Mouse (Mus musculus) liver, embryonic 12.5 days (tissue): ENCODE measurements around the gene Adig. TPM values are rescaled to one million over a fixed set of nuclear protein-coding genes. Genes with fewer than 3 reads are reported as not detected.

Experiments
- ATAC-seq: fragments of 200-750 bp; cut with Nextera tagmentation; 2 replicates; pipeline ENCODE4 v1.8.0; 2017; ENCODE audit warnings: moderate number of reproducible peaks, mild to moderate bottlenecking, moderate library complexity
- H3K27ac ChIP-seq: fragments of 300-500 bp; sonication (generic); 2 replicates; pipeline ENCODE4 v1.5.1; 2016; ENCODE audit warnings: mild to moderate bottlenecking
- H3K27me3 ChIP-seq: fragments of 300-500 bp; sonication (generic); replicated peaks from 2 replicates; pipeline ENCODE4 v1.6.1; 2016; ENCODE audit warnings: mild to moderate bottlenecking, moderate library complexity
- H3K36me3 ChIP-seq: fragments of 300-500 bp; sonication (generic); 2 replicates; pipeline ENCODE4 v1.6.1; 2016; ENCODE audit warnings: mild to moderate bottlenecking, moderate library complexity
- H3K4me1 ChIP-seq: fragments of 300-500 bp; sonication (generic); 2 replicates; pipeline ENCODE4 v1.6.1; 2016
- H3K4me2 ChIP-seq: fragments of 300-500 bp; sonication (generic); 2 replicates; pipeline ENCODE4 v1.6.1; 2016; ENCODE audit warnings: mild to moderate bottlenecking, moderate library complexity
- H3K4me3 ChIP-seq: fragments of 300-500 bp; sonication (generic); 2 replicates; pipeline ENCODE4 v1.5.1; 2016; ENCODE audit warnings: mild to moderate bottlenecking, moderate library complexity
- H3K9ac ChIP-seq: fragments of 300-500 bp; sonication (generic); 2 replicates; pipeline ENCODE4 v1.6.1; 2016; ENCODE audit warnings: mild to moderate bottlenecking, moderate library complexity
- H3K9me3 ChIP-seq: fragments of 300-500 bp; sonication (generic); replicated peaks from 2 replicates; pipeline ENCODE4 v1.6.1; 2016; ENCODE audit warnings: mild to moderate bottlenecking, moderate library complexity
- WGBS: fragments of 180-500 bp; shearing (Covaris S2); methylation state at CpG from one replicate; pipeline ENCODE4 v1.1.7; 2016; ENCODE audit not compliant: insufficient replicate concordance; 5-methylcytosine and 5-hydroxymethylcytosine counted together
- polyA plus RNA-seq: library from polyadenylated mRNA; unstranded; fragments of >200 nt; fragmentation: Nextera tagmentation; extraction: Ambion mirVana; gene quantifications from 2 replicates; pipeline ENCODE4 v1.2.1, GENCODE M21; 2016

Adig gene
- not detected in 2 replicates for polyA plus RNA-seq

- 62% methylated on average over 11 of the region's 11 CpGs for WGBS
- no peak for ATAC-seq
- Histone ChIP-seq H3K4me1 (no peaks in the 10 kb centered on the region), H3K36me3 (peaks cover 18% of the 10 kb centered on the region), H3K4me2 (no peak within 1 kb of the TSS), H3K4me3 (no peak within 1 kb of the TSS), H3K9me3 (no peaks in the 10 kb centered on the region), H3K27ac (no peak within 1 kb of the TSS), H3K27me3 (no peaks in the 10 kb centered on the region), H3K9ac (no peak within 1 kb of the TSS)
These were observed at the start of gene Adig for GRCm38 (mm10) chr2:158501836-158502812. Gene Adig (plus strand): TSS chr2:158502612.

GRCm38 (mm10) chr2:158456451-158456850, 46.0 kb upstream of the Adig start:
- Histone ChIP-seq H3K4me1 (no peaks in the 10 kb centered on the region), H3K27me3 (no peaks in the 10 kb centered on the region), H3K27ac (no peak overlapping the region), H3K4me2 (no peak overlapping the region), H3K4me3 (no peak overlapping the region), H3K9me3 (no peaks in the 10 kb centered on the region), H3K36me3 (peaks cover 80% of the 10 kb centered on the region), H3K9ac (no peak overlapping the region)
- WGBS, result 78% methylated on average over 4 of the region's 4 CpGs
- ATAC-seq, result no peak

- 76% methylated on average over 1 of the region's 1 CpGs for WGBS
- no peaks in the 10 kb centered on the region for H3K4me1 ChIP-seq
- H3K27me3 ChIP-seq, result no peaks in the 10 kb centered on the region
- H3K4me2 ChIP-seq, result no peak overlapping the region
- no peaks in the 10 kb centered on the region for H3K9me3 ChIP-seq
- no peak overlapping the region for H3K27ac ChIP-seq
- no peak overlapping the region for H3K9ac ChIP-seq
- H3K36me3 ChIP-seq, result peaks cover 80% of the 10 kb centered on the region
- no peak for ATAC-seq
- H3K4me3 ChIP-seq, result no peak overlapping the region
These were observed 44.8 kb upstream of the Adig start for GRCm38 (mm10) chr2:158457610-158458009.

DNA sequence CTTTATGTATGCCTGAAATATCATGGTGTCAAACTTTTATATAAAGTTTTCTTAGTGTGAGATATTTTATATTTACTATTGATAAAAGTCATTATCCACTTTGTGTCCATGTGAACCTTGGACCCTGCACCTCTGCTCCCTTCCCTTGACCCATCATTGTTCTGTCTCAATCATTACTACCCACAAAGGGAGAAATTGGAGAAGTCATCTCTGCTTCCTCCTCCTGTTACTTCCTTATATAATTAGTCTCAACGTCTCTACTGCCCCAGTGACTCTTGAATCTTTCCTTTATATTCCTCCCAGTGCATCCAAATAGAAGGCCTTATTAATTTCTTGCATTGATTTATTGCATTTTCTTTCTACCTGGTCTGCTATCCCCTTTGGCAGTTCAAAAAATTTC, 40.0 kb upstream of the Adig start:
- Histone ChIP-seq H3K27ac (no peak overlapping the region), H3K9ac (no peak overlapping the region), H3K36me3 (peaks cover 86% of the 10 kb centered on the region), H3K4me3 (no peak overlapping the region), H3K4me1 (no peaks in the 10 kb centered on the region), H3K4me2 (no peak overlapping the region), H3K9me3 (no peaks in the 10 kb centered on the region), H3K27me3 (no peaks in the 10 kb centered on the region)
- no peak for ATAC-seq
- 35% methylated on average over 1 of the region's 1 CpGs for WGBS

- Histone ChIP-seq H3K27me3 (no peaks in the 10 kb centered on the region), H3K4me2 (no peak overlapping the region), H3K27ac (no peak overlapping the region), H3K9ac (no peak overlapping the region), H3K36me3 (peaks cover 69% of the 10 kb centered on the region), H3K4me3 (no peak overlapping the region), H3K4me1 (no peaks in the 10 kb centered on the region), H3K9me3 (no peaks in the 10 kb centered on the region)
- no peak for ATAC-seq
- WGBS, result 88% methylated on average over 1 of the region's 1 CpGs
These were observed 28.3 kb upstream of the Adig start for GRCm38 (mm10) chr2:158474159-158474558.

DNA sequence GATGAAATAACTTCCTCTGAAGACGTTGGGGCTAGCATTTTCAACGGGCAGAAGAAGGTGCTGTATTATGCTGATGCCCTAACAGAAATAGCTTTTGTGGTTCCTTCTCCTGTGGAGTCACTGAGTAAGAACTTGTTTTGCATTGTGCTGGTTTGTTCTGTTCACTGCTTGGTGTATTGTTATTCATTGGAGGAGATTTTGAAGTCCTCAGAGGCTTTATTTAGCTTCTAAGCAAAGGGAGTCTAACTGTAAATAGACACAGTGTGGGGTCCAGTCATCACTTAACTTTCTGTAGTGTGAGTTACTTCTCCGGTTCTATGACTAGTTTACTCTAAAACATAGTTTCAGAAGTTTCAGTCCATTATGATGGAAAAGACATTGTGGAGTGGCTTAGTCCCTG, 24.8 kb upstream of the Adig start:
- Histone ChIP-seq H3K4me1 (no peaks in the 10 kb centered on the region), H3K4me2 (no peak overlapping the region), H3K36me3 (peaks cover 79% of the 10 kb centered on the region), H3K4me3 (no peak overlapping the region), H3K27ac (no peak overlapping the region), H3K27me3 (no peaks in the 10 kb centered on the region), H3K9ac (no peak overlapping the region), H3K9me3 (no peaks in the 10 kb centered on the region)
- no peak for ATAC-seq
- 77% methylated on average over 3 of the region's 3 CpGs for WGBS

- Histone ChIP-seq H3K4me2 (no peak overlapping the region), H3K36me3 (peaks cover 53% of the 10 kb centered on the region), H3K9ac (no peak overlapping the region), H3K27ac (no peak overlapping the region), H3K27me3 (no peaks in the 10 kb centered on the region), H3K4me3 (no peak overlapping the region), H3K4me1 (no peaks in the 10 kb centered on the region), H3K9me3 (no peaks in the 10 kb centered on the region)
- ATAC-seq, result no peak
- WGBS, result 64% methylated on average over 5 of the region's 5 CpGs
These were observed 4.0 kb upstream of the Adig start for GRCm38 (mm10) chr2:158498457-158498856.

DNA sequence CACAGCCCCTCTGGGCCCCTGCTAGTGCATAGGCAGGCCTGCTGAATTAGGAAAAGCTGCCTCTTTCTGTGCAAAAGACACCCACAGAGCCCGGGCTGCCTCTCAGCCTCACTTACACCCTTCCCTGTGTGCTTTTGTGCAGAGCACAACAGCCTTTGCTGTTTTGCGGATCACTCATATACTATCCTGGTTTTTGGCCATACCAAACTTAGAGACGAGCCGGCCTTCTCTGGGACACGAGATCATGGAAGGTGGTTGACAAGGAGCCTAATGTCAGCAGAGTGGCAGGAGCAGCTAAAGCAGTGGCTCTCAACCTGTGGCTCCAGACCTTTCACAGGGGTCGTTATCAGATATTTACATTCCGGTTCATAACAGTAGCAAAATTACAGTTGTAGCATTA, 814 bp downstream of the Adig start:
- peaks cover 8% of the 10 kb centered on the region; the same call in 1 of the 2 replicates for H3K36me3 ChIP-seq
- no peak overlapping the region for H3K9ac ChIP-seq
- no peak overlapping the region for H3K27ac ChIP-seq
- no peaks in the 10 kb centered on the region for H3K9me3 ChIP-seq
- H3K4me3 ChIP-seq, result no peak overlapping the region
- no peak for ATAC-seq
- H3K4me1 ChIP-seq, result no peaks in the 10 kb centered on the region
- no peaks in the 10 kb centered on the region for H3K27me3 ChIP-seq
- no peak overlapping the region for H3K4me2 ChIP-seq
- WGBS, result 75% methylated on average over 7 of the region's 7 CpGs

- H3K4me3 ChIP-seq, result no peak overlapping the region
These were observed 1.3 kb downstream of the Adig start for GRCm38 (mm10) chr2:158503671-158504070.

DNA sequence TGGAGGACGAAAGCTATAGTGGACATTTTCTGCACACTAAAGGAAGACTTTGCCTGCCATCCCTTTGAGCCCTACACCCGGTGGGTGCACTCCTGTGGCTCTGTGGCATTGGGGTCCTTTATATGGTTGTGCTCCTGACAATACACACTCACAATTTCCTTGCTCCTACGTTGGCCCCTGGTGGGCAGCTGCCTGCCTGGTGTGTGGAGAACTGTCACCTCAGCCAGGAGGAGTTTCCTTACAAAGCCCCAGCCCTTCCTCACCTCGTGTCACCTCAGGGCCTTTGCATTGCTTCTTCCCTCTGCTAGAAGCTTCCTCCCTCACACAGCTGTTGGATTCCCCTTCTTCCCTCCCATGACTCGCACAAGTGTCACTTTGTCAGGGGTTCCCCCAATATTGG, 4.1 kb downstream of the Adig start:
- H3K27me3 ChIP-seq, result no peaks in the 10 kb centered on the region
- no peak overlapping the region for H3K27ac ChIP-seq
- H3K4me2 ChIP-seq, result no peak overlapping the region
- no peaks in the 10 kb centered on the region for H3K9me3 ChIP-seq
- H3K9ac ChIP-seq, result no peak overlapping the region
- 57% methylated on average over 5 of the region's 5 CpGs for WGBS
- H3K4me3 ChIP-seq, result no peak overlapping the region
- no peaks in the 10 kb centered on the region for H3K36me3 ChIP-seq
- no peak for ATAC-seq
- H3K4me1 ChIP-seq, result no peaks in the 10 kb centered on the region

More at GRCm38 (mm10) chr2:158503671-158504070, 1.3 kb downstream of the Adig start:
- no peak for ATAC-seq
- no peaks in the 10 kb centered on the region for H3K4me1 ChIP-seq
- peaks cover 5% of the 10 kb centered on the region; the same call in 1 of the 2 replicates for H3K36me3 ChIP-seq
- no peaks in the 10 kb centered on the region for H3K9me3 ChIP-seq
- no peak overlapping the region for H3K4me2 ChIP-seq
- H3K27me3 ChIP-seq, result no peaks in the 10 kb centered on the region
- WGBS, result 71% methylated on average over 4 of the region's 4 CpGs
- no peak overlapping the region for H3K27ac ChIP-seq
- H3K9ac ChIP-seq, result no peak overlapping the region

DNA sequence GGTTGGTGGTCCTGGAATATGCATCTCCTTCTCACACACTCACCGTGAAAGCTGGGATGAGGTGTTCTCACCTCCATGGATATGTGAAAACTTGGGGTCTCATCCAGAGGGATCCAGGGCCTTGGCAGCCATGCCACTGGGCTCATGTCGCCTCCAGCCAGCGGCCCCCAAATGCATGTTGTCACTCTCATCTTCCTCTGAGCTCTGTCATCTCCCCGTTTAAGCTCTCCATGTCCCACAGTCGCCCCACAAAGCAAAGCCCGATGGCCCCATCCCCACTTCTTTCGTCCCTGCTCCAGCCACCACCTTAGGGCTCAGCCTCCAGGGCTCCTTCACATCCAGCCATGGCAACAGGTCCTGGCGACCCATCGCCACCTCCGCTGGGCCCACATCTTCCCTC, 4.6 kb downstream of the Adig start:
- H3K9ac ChIP-seq, result no peak overlapping the region

DNA sequence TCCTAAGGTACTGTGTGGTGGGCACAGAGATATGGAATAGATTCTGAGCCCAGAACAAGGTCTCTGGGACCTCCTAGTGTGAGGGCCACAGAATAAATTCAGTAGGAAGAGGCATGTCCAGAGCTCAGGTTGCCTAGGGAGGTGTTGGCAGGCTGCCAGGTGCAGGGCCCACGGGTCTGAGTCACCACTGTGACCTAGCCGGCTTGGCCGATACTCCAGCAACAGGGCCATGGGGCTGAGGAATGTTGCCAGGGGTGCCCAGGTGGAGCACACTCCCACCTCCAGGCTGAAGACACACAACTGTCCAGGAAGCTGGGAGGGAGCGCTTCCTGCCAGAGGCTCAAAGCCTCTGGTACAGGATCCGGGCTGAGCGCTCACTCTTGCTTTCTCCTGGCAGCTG, 8.3 kb downstream of the Adig start:
- no peaks in the 10 kb centered on the region for H3K4me1 ChIP-seq
- H3K9me3 ChIP-seq, result no peaks in the 10 kb centered on the region
- ATAC-seq, result peak; percentile 45; the same call in 1 of the 2 replicates
- 71% methylated on average over 6 of the region's 6 CpGs for WGBS
- H3K36me3 ChIP-seq, result no peaks in the 10 kb centered on the region
- H3K9ac ChIP-seq, result no peak overlapping the region
- no peaks in the 10 kb centered on the region for H3K27me3 ChIP-seq
- no peak overlapping the region for H3K4me3 ChIP-seq
- no peak overlapping the region for H3K4me2 ChIP-seq
- no peak overlapping the region for H3K27ac ChIP-seq

More for the DNA sequence above, 4.6 kb downstream of the Adig start:
- no peak for ATAC-seq
- Histone ChIP-seq H3K4me1 (no peaks in the 10 kb centered on the region), H3K27ac (no peak overlapping the region), H3K4me2 (no peak overlapping the region), H3K9me3 (no peaks in the 10 kb centered on the region), H3K4me3 (no peak overlapping the region), H3K27me3 (no peaks in the 10 kb centered on the region), H3K36me3 (no peaks in the 10 kb centered on the region)
- 79% methylated on average over 10 of the region's 10 CpGs for WGBS
